Comparison of ENCODE assay signal across 10 mouse cellular contexts in genomic region chr15:88408461-88409379, GRCm38 (mm10).
A peak's percentile ranks its signal among the peaks of the same experiment; 100 is the strongest.
DNase-seq lines count a peak whose midpoint lies in the region; ATAC-seq lines count a peak whose summit lies in the region.
"Had no signal": no experiment of that assay in that cellular context is flagged by ENCODE, and none has a peak within 500 bp of the region (broad histone marks: within the 10 kb centered on the region; RNA-seq: fewer than 3 reads in every experiment).

No protein-coding gene starts in this region.

- DNase-seq in heart, adult 11 months: peak; percentile 68
- peak; percentile 44 to 53 for DNase-seq in cerebellum, postnatal 14 days
- DNase-seq in layer of hippocampus, adult 9-10 months (ENCODE audit: low spot score): peak; percentile 21
- DNase-seq in lung, postnatal 10 days: no peak
- DNase-seq in spleen, adult 12 weeks (ENCODE audit: low spot score): no peak
- no peak for DNase-seq in urinary bladder, postnatal 10 days (ENCODE audit: low spot score)
- DNase-seq: liver, postnatal 0 days had no signal

- no peaks in the 10 kb centered on the region for H3K4me1 ChIP-seq in heart, embryonic 12.5 days (replicated peaks)
- peaks cover 13% of the 10 kb centered on the region for H3K4me1 ChIP-seq in neural tube, embryonic 15.5 days
- H3K4me1 ChIP-seq: embryonic facial prominence, embryonic 13.5 days had no signal

- no peak overlapping the region for H3K27ac ChIP-seq in heart, embryonic 12.5 days (ENCODE audit: poor library complexity, severe bottlenecking)
- H3K27ac ChIP-seq in neural tube, embryonic 15.5 days (replicated peaks): peak overlapping the region; percentile 52
- H3K27ac ChIP-seq: embryonic facial prominence, embryonic 13.5 days had no signal

- 76% methylated on average over 20 of the region's 20 CpGs for WGBS in heart, embryonic 12.5 days
- 47% methylated on average over 20 of the region's 20 CpGs for WGBS in neural tube, embryonic 15.5 days

- H3K36me3 ChIP-seq in heart, embryonic 12.5 days: no peaks in the 10 kb centered on the region
- no peaks in the 10 kb centered on the region for H3K36me3 ChIP-seq in neural tube, embryonic 15.5 days
- H3K36me3 ChIP-seq: embryonic facial prominence, embryonic 13.5 days had no signal

- no peak overlapping the region for H3K4me3 ChIP-seq in heart, embryonic 12.5 days
- no peak overlapping the region for H3K4me3 ChIP-seq in neural tube, embryonic 15.5 days (replicated peaks)
- H3K4me3 ChIP-seq: embryonic facial prominence, embryonic 13.5 days had no signal

- no peak overlapping the region for H3K4me2 ChIP-seq in heart, embryonic 12.5 days
- H3K4me2 ChIP-seq in neural tube, embryonic 15.5 days: peak overlapping the region; percentile 17
- H3K4me2 ChIP-seq: embryonic facial prominence, embryonic 13.5 days had no signal

- no peaks in the 10 kb centered on the region for H3K27me3 ChIP-seq in heart, embryonic 12.5 days (replicated peaks)
- no peaks in the 10 kb centered on the region for H3K27me3 ChIP-seq in neural tube, embryonic 15.5 days (replicated peaks)
- H3K27me3 ChIP-seq: embryonic facial prominence, embryonic 13.5 days had no signal

- H3K9ac ChIP-seq in heart, embryonic 12.5 days: no peak overlapping the region
- H3K9ac ChIP-seq in neural tube, embryonic 15.5 days (replicated peaks): no peak overlapping the region
- H3K9ac ChIP-seq: embryonic facial prominence, embryonic 13.5 days; liver, postnatal 0 days had no signal

- H3K9me3 ChIP-seq in heart, embryonic 12.5 days (replicated peaks): peaks cover 28% of the 10 kb centered on the region
- no peaks in the 10 kb centered on the region for H3K9me3 ChIP-seq in neural tube, embryonic 15.5 days (replicated peaks)

- no peak for ATAC-seq in heart, embryonic 12.5 days (ENCODE audit: insufficient number of reproducible peaks, low FRiP score)
- ATAC-seq in neural tube, embryonic 15.5 days (ENCODE audit: low FRiP score): peak; percentile 68
- ATAC-seq: liver, postnatal 0 days had no signal

Comparison
In these comparisons a context has a peak if more than half of its experiments do, and no peak if none do; other contexts are left out.
1. DNase-seq: peak in heart, adult 11 months (single experiment), cerebellum, postnatal 14 days (2 of 2) and layer of hippocampus, adult 9-10 months (single experiment); none in lung, postnatal 10 days (single experiment), spleen, adult 12 weeks (single experiment) and urinary bladder, postnatal 10 days (single experiment).